Mouse (Mus musculus) MEL (cell line): ENCODE results near the gene Frmd4a.

Experiments
- CHD2 ChIP-seq: IDR thresholded peaks from 2 replicates; pipeline ENCODE4 v1.6.1; 2011; ENCODE audit warnings: low read length, improper control_type of control experiment
- CTCF ChIP-seq, 3 experiments: IDR thresholded peaks in 2 of 3; conservative IDR thresholded peaks in 1 of 3; 2 replicates each; pipeline ENCODE4 v1.5.1; 2011 to 2012; ENCODE audit warnings: low read length in 3 of 3, low read depth in 2 of 3, mild to moderate bottlenecking in 2 of 3, improper control_type of control experiment in 1 of 3, inconsistent platforms in 1 of 3, mixed read lengths in 1 of 3, moderate library complexity in 1 of 3; ENCODE audit not compliant: control insufficient read depth in 1 of 3, insufficient read depth in 1 of 3, poor library complexity in 1 of 3, severe bottlenecking in 1 of 3
- E2F4 ChIP-seq: IDR thresholded peaks from 2 replicates; pipeline ENCODE4 v1.6.1; 2011; ENCODE audit warnings: low read depth, low read length, improper control_type of control experiment, borderline replicate concordance
- ELF1 ChIP-seq: IDR thresholded peaks from 2 replicates; pipeline ENCODE4 v1.6.1; 2014; ENCODE audit warnings: low read depth, mild to moderate bottlenecking, inconsistent platforms, low read length, improper control_type of control experiment, moderate library complexity
- GATA1 ChIP-seq: IDR thresholded peaks from 2 replicates; pipeline ENCODE4 v1.6.1; 2011; ENCODE audit warnings: low read depth, low read length, improper control_type of control experiment

DNA sequence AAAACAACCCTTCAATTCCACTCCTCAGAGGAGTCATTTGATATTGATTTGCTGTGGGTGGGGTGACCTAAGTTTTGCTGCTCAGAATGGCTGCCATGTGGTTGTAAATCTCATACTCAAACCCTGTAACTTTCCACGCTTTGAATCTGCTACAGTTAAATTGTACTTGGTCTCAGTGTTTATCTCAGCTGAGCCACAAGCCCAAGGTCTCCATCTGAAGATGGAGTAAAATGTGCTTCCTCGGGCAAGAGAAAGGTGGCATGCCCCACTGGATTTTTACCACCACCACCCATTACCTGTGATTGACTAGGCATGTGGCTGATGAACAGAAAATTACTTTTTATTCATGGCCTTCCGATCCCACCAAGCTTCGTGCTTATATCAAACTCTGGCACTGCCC, 488.2 kb downstream of the Frmd4a start:
- TF ChIP-seq GATA1 (no peak), CHD2 (no peak), CTCF (IDR thresholded peaks at IDR 0.05 in 2 of 3, conservative IDR thresholded peaks at IDR 0.05 in 1 of 3; ENCODE audit: control insufficient read depth in 1 of 3, insufficient read depth in 1 of 3, low read depth in 2 of 3, low read length in 3 of 3, poor library complexity in 1 of 3, severe bottlenecking in 1 of 3) (no peak), E2F4 (no peak), ELF1 (no peak)
